Mouse (Mus musculus) gastrocnemius, adult 2 months (tissue): ENCODE results near the gene Dusp7. TPM values are rescaled to one million over a fixed set of nuclear protein-coding genes. Genes with fewer than 3 reads are reported as not detected.

Experiments used
- DNase-seq: peaks from one replicate; pipeline ENCODE4 v3.0.0; 2022
- H3K27ac ChIP-seq: fragments of 200-600 bp; 2 replicates; pipeline ENCODE4 v1.8.1; 2022; ENCODE audit warnings: mild to moderate bottlenecking
- H3K4me3 ChIP-seq: fragments of 200-600 bp; 2 replicates; pipeline ENCODE4 v1.8.1; 2022; ENCODE audit warnings: mild to moderate bottlenecking, moderate library complexity
- CTCF ChIP-seq: fragments of 200-600 bp; IDR thresholded peaks from 2 replicates; pipeline ENCODE4 v1.8.1; 2022; ENCODE audit warnings: antibody characterized with exemption, mild to moderate bottlenecking, moderate library complexity
- intact Hi-C: fragments of 180-260 bp; cut with DNase I; formaldehyde crosslinking; loops from one replicate; pipeline ENCODE4 v1.15.1; 2025
- total RNA-seq, 2 experiments: library from RNA; stranded (reverse); gene quantifications; 2 replicates each; pipeline ENCODE4 v1.2.3; 2021

Gene Dusp7
- total RNA-seq, 2 experiments from 2014 or later = 26.6 to 34.6 TPM

DNA sequence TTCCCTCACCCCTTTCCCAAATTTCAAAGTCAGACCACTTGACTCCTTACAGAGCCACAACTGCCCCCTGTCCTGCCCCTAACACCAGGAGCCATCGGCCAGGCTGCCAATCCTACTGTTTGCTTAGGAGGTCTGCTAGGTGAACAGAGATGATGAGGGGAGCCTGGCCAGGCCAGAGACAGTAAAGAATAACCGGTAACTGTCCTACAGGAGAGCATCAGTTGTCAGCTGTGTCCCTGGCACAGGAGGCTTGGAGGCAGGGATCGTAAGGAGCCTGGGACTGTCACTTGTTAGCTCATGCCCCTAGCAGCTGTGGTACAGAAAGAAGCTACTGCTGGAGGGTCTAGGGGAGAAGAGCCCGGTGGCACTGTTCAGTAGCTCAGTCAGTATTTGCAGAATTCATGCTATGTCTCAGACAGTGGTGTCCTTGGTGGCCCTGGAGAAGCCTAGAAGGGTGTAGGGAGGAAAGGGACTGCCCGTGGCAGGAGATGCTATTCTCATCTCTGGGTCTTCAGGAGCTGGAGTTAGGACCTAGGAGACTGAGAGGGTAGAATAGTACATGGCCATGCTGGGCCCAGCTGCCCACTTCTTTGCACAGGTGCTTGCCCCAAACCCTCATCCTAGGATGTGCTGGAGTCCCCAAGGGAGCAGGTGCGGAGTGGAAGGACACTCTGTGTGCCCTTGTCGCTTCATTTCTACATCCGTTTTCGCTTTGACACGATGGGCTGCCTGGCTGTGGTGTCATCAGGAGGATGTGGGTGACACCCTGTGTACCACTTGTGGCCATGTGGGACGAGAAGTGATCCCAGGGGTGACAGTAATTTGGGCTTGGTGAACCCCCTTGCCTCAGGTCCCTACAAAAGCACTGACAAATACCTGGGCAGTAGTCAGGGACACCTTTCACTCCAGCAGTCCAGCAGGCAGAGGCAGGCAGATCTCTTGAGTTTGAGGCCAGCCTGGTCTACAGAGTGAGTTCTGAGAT lies 4.3 kb downstream of the Dusp7 start:
- Histone ChIP-seq H3K27ac (peak overlapping the region; percentile 98), H3K4me3 (peak overlapping the region; percentile 96)
- DNase-seq = no peak
- no peak for TF ChIP-seq CTCF
- intact Hi-C loops = no loop called here

DNA sequence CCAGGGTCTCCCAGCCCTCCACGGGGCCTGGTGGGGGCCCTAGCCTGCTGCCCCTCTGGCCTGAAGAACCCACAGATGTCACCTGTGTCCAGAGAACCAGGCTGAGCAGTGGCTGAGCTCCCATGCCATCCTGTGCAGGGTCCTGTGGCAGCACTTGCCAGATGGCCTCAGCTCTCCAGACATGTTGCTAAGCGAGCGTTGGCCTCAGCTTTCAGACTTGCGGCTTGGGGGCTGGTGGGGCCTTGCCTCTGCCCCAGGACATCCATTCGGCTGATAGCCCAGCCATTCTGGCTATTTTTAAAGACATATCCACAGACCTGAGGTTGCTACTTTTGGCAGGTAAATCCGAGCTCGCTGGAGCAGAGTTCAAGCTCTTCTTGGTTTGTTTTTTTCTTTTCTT lies 5.5 kb downstream of the Dusp7 start:
- Histone ChIP-seq H3K27ac (peak overlapping the region; percentile 98), H3K4me3 (peak overlapping the region; percentile 96)
- intact Hi-C loops = no loop called here
- DNase-seq = peak; percentile 62
- no peak for TF ChIP-seq CTCF

DNA sequence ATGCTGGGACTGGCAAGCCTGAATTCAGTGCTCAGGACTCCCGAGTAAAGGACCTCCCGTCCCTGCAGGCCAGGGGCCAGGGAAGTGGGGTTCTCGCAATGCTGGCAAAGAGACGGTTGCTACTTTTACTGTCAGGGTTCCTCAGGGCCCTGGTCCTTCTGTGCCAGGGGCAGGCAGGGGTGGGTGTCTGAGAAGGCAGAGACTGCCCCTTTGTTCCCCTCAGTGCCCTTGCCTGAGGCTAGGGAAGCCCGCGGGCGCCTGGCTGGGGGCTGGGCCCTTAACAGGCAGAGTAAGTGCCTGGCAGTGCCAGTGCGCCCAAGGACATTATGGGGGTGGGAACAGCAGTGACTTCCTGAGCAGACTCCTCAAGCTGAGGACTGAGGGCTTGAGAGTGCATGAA lies 8.8 kb downstream of the Dusp7 start:
- Histone ChIP-seq H3K4me3 (no peak overlapping the region), H3K27ac (no peak overlapping the region)
- DNase-seq = no peak
- no peak for TF ChIP-seq CTCF
- intact Hi-C loops = no loop called here

DNA sequence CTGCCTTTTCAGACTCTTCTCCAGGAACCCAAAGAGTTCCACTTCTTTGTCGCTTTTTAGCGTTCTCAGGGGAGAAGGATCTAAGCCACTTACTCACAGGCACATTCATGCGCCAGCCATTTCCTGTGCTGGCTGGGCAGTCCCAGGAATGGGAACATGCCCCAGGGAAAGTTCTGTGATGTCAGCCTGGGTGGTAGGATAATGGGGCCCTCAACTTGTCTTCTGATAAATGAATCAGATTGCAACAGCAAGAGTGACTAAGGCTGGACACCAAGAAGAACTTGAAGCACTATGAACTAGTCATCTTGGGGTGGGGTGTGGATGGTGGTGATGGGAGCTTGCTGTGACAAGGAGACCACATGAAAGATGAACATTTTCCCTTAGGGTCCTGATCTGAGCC lies 9.6 kb downstream of the Dusp7 start:
- Histone ChIP-seq H3K27ac (peak overlapping the region; percentile 24; the same call in 1 of the 2 replicates), H3K4me3 (no peak overlapping the region)
- intact Hi-C loops = no loop called here
- no peak for DNase-seq
- no peak for TF ChIP-seq CTCF

DNA sequence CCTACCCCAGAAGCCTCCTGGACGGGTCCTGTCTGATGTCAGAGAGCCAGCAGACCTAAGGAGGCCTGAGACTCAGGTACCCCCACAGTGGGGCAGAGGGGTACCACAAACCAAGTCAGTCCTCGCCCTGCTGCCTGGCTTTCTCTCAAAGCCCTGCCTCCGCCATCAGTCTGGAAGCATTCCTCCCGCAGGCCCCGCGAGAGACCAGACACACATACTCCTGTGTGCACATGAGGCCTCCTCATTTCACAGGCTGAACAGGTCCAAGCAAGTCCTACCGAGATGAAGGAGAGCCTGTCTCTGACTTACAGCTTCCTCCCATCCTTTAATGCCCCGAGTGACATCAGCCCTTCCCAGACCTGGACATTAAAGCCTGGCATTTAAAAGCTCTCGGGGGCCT lies 10.3 kb downstream of the Dusp7 start:
- Histone ChIP-seq H3K4me3 (no peak overlapping the region), H3K27ac (no peak overlapping the region)
- no peak for DNase-seq
- intact Hi-C loops = no loop called here
- TF ChIP-seq CTCF = no peak

DNA sequence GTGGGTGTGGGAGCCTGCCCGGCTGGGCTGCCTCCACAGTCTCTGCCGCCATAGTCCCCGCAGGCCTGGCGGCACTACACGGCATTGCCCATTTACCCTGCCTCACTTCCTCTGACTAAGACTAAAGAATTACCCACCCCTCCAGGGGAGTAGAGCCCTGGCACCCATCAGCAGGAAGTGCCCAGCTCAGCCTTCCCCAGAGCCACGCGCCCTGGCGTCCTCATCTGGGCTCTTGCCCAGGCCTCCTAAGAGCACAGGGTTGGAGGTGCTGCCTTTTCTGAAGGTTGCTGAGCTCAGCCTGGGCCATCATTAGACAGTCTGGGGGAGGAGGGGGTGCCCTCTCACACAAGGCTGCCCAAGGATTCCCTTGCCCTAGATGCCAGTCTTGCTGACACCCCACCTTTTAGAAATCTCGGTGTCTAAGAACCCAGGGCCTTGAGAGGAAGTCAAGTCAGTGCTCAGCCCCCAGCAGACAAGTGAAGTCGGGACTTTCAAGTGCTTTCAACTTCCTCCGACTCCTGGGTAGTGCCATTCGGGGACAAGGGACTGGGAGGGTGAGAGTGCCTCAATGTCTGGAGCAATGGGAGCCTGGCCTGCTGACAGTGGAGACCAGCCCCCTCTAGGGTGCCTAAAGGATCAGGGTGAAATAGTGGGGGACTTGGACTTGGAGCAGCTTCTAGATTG lies 17.9 kb downstream of the Dusp7 start:
- peak; percentile 88 for DNase-seq
- Histone ChIP-seq H3K27ac (peak overlapping the region; percentile 79), H3K4me3 (no peak overlapping the region)
- intact Hi-C loops = loop anchor here (2.0 kb wide), 1 partner anchor 14 kb away; no protein-coding TSS in a partner anchor
- no peak for TF ChIP-seq CTCF

DNA sequence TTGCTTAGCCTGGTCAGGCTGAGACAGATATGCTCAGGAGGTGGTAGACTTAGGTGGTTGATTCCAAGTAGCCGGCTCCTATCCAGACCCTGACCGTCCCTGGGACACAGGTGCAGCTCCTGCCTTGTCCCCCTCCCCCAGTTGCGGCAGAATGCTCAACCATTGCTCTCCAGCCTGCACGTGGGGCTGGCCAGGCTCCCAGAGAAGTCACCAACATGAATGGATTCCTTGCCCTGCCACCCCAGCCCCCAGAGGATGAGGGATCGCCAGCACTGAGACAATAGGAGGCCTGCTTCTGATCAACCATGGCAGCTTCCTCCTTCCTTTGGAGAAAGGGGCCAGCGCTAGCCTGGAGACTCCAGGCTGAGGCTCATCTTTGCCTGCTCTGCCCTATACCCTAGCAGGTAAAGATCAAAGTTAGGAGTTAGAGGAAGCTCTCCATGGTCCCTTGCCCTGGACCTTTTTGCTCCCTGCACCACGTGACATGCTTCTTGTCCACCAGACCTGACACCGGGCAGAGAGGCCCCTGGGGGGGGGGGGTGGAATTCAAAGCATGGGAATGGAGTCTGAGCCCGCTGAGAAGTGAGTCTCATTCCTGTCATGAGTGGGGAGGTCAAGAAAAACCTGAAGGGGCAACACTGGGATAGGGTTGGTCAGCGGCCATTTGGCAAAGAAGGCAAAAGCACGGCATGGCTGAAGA lies 24.5 kb downstream of the Dusp7 start:
- no peak for DNase-seq
- no peak overlapping the region for H3K4me3 ChIP-seq
- intact Hi-C loops = no loop called here
- no peak overlapping the region for H3K27ac ChIP-seq
- TF ChIP-seq CTCF = no peak

DNA sequence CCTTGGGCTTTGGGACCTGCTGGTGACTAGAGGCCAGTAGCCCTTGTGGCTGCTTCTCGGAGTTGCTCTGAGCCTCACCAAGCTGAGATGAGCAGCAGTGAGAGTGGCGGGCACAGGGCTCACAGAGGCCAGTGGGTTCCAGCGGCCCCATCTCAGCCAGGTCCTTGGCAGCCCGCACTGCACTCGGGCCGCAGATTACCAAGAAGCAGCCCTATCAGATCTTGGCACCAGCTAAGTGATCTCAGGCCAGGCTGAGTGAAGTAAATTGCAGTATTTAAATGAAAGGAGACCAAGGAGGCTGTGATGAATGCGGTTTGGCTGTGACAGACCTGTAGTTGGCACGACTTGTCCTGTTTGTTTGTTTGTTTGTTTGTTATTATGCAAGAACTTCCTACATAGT lies 25.1 kb downstream of the Dusp7 start:
- no peak for TF ChIP-seq CTCF
- no peak for DNase-seq
- H3K27ac ChIP-seq = no peak overlapping the region
- intact Hi-C loops = no loop called here
- H3K4me3 ChIP-seq = no peak overlapping the region

DNA sequence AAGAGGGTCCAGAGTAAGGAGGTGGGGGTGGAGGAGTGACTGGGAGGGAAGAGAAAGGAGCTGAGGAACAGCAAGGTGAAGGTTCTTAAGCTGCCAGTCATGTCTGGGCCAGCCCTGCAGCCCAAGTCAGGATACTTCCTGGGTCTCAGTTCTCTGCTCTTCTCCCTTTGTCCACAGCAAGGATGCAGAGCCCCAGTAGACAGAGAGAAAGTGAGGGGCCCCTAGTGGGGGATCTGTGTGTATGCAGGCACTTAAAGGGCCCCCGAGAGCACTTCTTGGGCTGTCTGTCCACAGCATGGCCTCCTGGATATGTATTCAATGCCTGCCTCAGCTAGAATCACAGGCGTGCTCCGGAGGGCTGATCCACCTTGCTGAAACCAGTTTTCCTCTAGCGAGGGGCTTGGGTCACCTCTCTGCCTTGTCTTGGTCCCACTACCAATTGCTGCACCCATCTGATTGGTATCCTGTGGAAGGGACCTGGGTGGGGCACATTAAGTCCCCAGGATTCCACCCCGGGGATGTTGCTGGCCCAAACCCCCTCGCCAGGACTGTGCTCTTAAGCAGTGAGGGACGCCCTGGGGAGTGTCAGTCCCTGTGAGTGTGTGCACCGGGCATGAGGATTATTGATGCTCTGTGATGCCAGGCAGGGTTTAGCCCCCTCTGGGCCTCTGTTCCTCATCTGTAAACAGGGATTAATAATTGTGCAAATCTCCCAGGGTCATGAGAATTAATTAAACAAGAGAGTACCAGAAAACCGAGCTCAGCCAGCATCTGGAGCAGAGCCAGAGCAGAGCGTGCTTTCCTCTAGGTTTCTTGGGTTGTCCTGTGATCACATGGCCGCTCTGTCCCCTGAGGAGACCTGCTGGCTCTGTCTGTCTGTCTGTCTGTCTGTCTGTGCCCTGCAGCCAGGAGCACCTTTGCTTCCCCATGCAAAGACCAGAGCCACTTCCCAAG lies 26.5 kb downstream of the Dusp7 start:
- Histone ChIP-seq H3K27ac (no peak overlapping the region), H3K4me3 (no peak overlapping the region)
- intact Hi-C loops = no loop called here
- no peak for DNase-seq
- TF ChIP-seq CTCF = peak; percentile 63

DNA sequence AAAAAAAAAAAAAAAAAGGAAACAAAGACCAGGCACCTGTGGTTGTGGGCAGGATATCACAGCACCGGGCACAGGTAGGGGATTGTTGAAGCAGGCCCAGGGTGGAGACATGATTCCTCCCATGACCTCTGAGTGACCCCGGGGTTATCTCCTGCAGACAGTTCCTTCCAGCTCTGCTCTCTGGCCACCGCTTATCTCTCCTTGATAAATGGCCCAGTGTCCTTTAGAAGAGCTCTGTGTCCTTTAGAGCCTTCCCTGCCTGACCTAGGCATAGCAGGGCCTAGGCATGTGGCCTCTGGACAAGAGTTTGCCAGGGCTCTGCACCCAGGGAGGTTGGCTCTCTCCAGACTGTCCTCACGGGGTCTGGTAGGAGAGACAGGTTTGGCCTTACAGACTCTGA lies 29.3 kb downstream of the Dusp7 start:
- DNase-seq = no peak
- no peak for TF ChIP-seq CTCF
- intact Hi-C loops = no loop called here
- Histone ChIP-seq H3K4me3 (no peak overlapping the region), H3K27ac (no peak overlapping the region)

DNA sequence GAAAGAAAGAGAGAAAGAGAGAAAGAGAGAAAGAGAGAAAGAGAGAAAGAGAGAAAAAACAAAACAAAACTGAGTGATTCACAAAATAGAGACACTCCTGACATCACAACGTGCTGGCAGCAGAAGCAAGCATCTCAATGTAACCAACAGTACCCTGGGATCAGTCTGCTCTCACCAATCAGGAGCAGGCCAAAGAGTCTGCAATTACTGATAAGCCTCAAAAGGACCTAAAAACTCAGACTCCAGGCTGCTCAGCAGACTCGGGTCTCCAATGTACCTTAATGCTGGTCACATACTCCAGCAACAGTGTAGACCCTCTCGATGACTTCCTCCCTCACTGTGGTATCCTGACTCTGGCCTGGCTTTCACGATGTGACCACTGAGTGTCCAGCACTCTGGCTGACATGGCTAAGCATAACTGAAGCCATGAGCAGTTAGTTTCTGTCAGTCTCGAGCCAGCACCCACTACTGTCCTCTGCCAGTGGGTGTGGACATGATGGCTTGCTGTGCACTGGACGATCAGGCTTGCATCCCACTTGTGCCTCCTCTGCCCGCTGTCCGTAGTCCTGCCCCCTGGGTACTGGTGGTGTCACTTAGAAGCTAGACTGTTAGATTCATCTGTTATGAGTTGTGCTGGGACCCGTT lies 30.4 kb downstream of the Dusp7 start:
- no peak overlapping the region for H3K27ac ChIP-seq
- no peak for DNase-seq
- no peak for TF ChIP-seq CTCF
- intact Hi-C loops = no loop called here
- no peak overlapping the region for H3K4me3 ChIP-seq
